Mouse (Mus musculus) kidney, embryonic 16.5 days (tissue): ENCODE measurements around the gene Rrp1b. TPM values are rescaled to one million over a fixed set of nuclear protein-coding genes. Genes with fewer than 3 reads are reported as not detected.

Experiments used
- ATAC-seq: fragments of 200-750 bp; cut with Nextera tagmentation; 2 replicates; pipeline ENCODE4 v1.8.0; 2017; ENCODE audit warnings: moderate TSS enrichment; ENCODE audit not compliant: low FRiP score, low TSS enrichment
- H3K27ac ChIP-seq: fragments of 300-500 bp; sonication (generic); 2 replicates; pipeline ENCODE4 v1.5.1; 2014; ENCODE audit warnings: low read length
- H3K27me3 ChIP-seq: fragments of 300-500 bp; sonication (generic); 2 replicates; pipeline ENCODE4 v1.6.1; 2014; ENCODE audit warnings: low read length, control low read depth, mixed read lengths; ENCODE audit not compliant: insufficient read depth
- H3K36me3 ChIP-seq: fragments of 300-500 bp; sonication (generic); 2 replicates; pipeline ENCODE4 v1.6.1; 2014; ENCODE audit warnings: low read length, control low read depth, mixed read lengths; ENCODE audit not compliant: insufficient read depth
- H3K4me1 ChIP-seq: fragments of 300-500 bp; sonication (generic); 2 replicates; pipeline ENCODE4 v1.6.1; 2014; ENCODE audit warnings: low read length, control low read depth, mixed read lengths; ENCODE audit not compliant: insufficient read depth
- H3K4me2 ChIP-seq: fragments of 300-500 bp; sonication (generic); replicated peaks from 2 replicates; pipeline ENCODE4 v1.6.1; 2014; ENCODE audit warnings: low read depth, low read length
- H3K4me3 ChIP-seq: fragments of 300-500 bp; sonication (generic); 2 replicates; pipeline ENCODE4 v1.5.1; 2014; ENCODE audit warnings: mild to moderate bottlenecking, low read length
- H3K9ac ChIP-seq: fragments of 300-500 bp; sonication (generic); replicated peaks from 2 replicates; pipeline ENCODE4 v1.6.1; 2014; ENCODE audit warnings: low read length
- H3K9me3 ChIP-seq: fragments of 300-500 bp; sonication (generic); 2 replicates; pipeline ENCODE4 v1.6.1; 2016; ENCODE audit warnings: low read length, control low read depth
- WGBS: fragments of 180-500 bp; shearing (Covaris S2); extraction: QIAGEN DNeasy Blood & Tissue Kit; methylation state at CpG from one replicate; pipeline ENCODE4 v1.1.7; 2014; 5-methylcytosine and 5-hydroxymethylcytosine counted together
- polyA plus RNA-seq: library from polyadenylated mRNA; unstranded; fragments of >200 nt; fragmentation: Nextera tagmentation; extraction: Ambion mirVana; gene quantifications from 2 replicates; pipeline ENCODE4 v1.2.1, GENCODE M21; 2015

Rrp1b gene
- 51.4 and 71.6 TPM in 2 replicates for polyA plus RNA-seq

GRCm38 (mm10) chr17:32035609-32036508, at the start of gene Rrp1b, which contains the start of gene Hsf2bp:
Gene Rrp1b (plus strand): TSS chr17:32036100.
Gene Hsf2bp (minus strand): TSS chr17:32036349.
- 5% methylated on average over 52 of the region's 52 CpGs for WGBS
- Histone ChIP-seq H3K36me3 (no peaks in the 10 kb centered on the region; the same call in 1 of the 2 replicates), H3K4me2 (peak within 1 kb of the TSS; percentile 86), H3K9ac (peak within 1 kb of the TSS; percentile 82), H3K9me3 (no peaks in the 10 kb centered on the region), H3K27ac (peak within 1 kb of the TSS; percentile 49), H3K4me3 (peak within 1 kb of the TSS; percentile 93), H3K27me3 (no peaks in the 10 kb centered on the region), H3K4me1 (peaks cover 19% of the 10 kb centered on the region)
- ATAC-seq: peak; percentile 94

- Histone ChIP-seq H3K9ac (no peak overlapping the region), H3K27me3 (no peaks in the 10 kb centered on the region), H3K4me3 (no peak overlapping the region), H3K4me1 (no peaks in the 10 kb centered on the region), H3K9me3 (no peaks in the 10 kb centered on the region), H3K36me3 (no peaks in the 10 kb centered on the region), H3K27ac (no peak overlapping the region), H3K4me2 (no peak overlapping the region)
- ATAC-seq: no peak
- WGBS: 74% methylated on average over 1 of the region's 1 CpGs
Measured at GRCm38 (mm10) chr17:31986915-31987314, 49.0 kb upstream of the Rrp1b start.

- Histone ChIP-seq H3K27me3 (no peaks in the 10 kb centered on the region), H3K4me1 (no peaks in the 10 kb centered on the region), H3K9ac (no peak overlapping the region), H3K27ac (no peak overlapping the region), H3K4me3 (no peak overlapping the region), H3K36me3 (no peaks in the 10 kb centered on the region), H3K4me2 (no peak overlapping the region), H3K9me3 (no peaks in the 10 kb centered on the region)
- 79% methylated on average over 2 of the region's 2 CpGs for WGBS
- ATAC-seq: no peak
Measured at GRCm38 (mm10) chr17:31989035-31989434, 46.9 kb upstream of the Rrp1b start.

DNA sequence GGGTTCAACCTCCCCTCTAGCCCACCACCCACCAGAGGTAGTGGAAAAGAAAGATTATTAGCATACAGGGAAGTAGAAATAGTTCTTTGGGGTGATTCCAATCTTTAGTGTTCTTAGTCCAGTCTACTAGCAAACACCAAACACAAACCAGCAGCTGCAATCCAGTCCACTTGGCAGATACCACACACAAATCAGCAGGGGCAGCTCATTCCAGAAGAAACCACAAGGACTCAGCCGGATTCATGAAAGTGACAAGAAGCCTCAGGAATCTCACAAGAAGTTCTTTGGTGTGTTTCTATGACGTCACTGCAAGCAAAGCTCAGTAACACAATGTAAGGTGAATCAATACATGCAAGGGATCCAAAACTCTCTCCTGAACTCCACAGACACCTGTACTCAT, 43.9 kb upstream of the Rrp1b start:
- Histone ChIP-seq H3K4me2 (no peak overlapping the region), H3K4me3 (no peak overlapping the region), H3K27me3 (no peaks in the 10 kb centered on the region), H3K9me3 (no peaks in the 10 kb centered on the region), H3K36me3 (no peaks in the 10 kb centered on the region), H3K9ac (no peak overlapping the region), H3K27ac (no peak overlapping the region), H3K4me1 (no peaks in the 10 kb centered on the region)
- WGBS: 73% methylated on average over 2 of the region's 2 CpGs
- no peak for ATAC-seq

DNA sequence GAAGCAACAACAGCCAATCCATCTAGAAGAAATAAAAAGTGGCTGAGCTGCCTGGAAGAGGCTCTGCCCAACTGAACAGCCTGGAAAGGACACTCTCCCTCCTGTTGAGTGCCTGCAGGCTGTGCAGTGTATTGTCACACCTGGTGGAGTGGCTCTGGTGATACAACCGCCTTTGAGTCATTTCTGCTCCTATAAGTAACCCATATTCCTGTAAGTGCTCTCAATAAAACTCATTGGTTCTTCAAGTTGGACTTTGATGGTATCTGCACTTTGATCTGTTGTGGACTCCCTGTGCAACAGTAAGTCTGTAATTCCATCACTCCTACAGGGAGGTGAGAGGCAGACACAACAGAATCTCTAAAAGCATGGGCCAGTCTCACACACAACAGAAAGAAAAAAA, 42.5 kb upstream of the Rrp1b start:
- H3K9ac ChIP-seq: no peak overlapping the region
- no peak overlapping the region for H3K27ac ChIP-seq
- H3K9me3 ChIP-seq: no peaks in the 10 kb centered on the region
- H3K36me3 ChIP-seq: no peaks in the 10 kb centered on the region
- 75% methylated on average over 1 of the region's 1 CpGs for WGBS
- H3K27me3 ChIP-seq: no peaks in the 10 kb centered on the region
- H3K4me1 ChIP-seq: no peaks in the 10 kb centered on the region
- no peak overlapping the region for H3K4me2 ChIP-seq
- no peak overlapping the region for H3K4me3 ChIP-seq
- no peak for ATAC-seq

DNA sequence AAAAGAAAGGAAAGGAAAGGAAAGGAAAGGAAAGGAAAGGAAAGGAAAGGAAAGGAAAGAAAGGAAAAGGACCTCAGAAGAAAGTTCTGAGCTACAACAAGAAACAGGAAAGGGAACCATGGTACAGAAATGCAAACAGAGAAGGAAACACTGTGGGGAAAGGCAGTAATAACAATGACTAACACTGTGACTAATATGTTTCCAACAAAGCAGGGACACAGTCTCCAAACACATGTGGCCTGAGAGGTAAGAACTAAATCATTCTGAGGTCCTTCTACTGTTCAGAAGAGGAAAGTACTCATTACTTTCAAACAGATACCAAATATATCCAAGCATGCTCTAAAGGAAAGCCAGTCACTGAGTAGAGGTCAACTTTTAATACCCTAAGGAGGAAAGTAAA, 41.8 kb upstream of the Rrp1b start:
- H3K9me3 ChIP-seq: no peaks in the 10 kb centered on the region
- no peaks in the 10 kb centered on the region for H3K27me3 ChIP-seq
- no peak for ATAC-seq
- no peaks in the 10 kb centered on the region for H3K4me1 ChIP-seq
- no peak overlapping the region for H3K9ac ChIP-seq
- no peak overlapping the region for H3K4me2 ChIP-seq
- H3K4me3 ChIP-seq: no peak overlapping the region
- H3K27ac ChIP-seq: no peak overlapping the region
- H3K36me3 ChIP-seq: no peaks in the 10 kb centered on the region

DNA sequence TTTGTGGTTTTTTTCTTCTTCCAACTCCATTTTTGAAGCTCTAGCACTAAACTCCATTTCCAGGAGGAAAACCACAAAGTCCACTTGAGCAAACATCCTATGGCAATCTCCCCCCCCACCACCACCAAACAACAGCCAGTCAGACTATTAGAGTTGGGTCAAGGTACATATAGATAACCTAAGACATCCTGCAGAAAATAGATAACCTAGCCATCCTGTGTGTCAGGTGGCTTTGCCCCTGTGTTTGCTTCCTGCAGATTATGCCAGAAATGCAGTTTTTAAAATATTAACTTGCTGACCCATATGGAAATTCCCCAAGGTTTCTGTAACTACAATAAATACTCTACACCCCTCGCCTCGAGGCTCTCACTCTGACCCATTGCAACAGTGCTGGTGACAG, 40.1 kb upstream of the Rrp1b start:
- Histone ChIP-seq H3K27me3 (no peaks in the 10 kb centered on the region), H3K9me3 (no peaks in the 10 kb centered on the region), H3K36me3 (no peaks in the 10 kb centered on the region), H3K9ac (no peak overlapping the region), H3K4me3 (no peak overlapping the region), H3K4me2 (no peak overlapping the region), H3K27ac (no peak overlapping the region), H3K4me1 (no peaks in the 10 kb centered on the region)
- WGBS: 74% methylated on average over 2 of the region's 2 CpGs
- no peak for ATAC-seq

DNA sequence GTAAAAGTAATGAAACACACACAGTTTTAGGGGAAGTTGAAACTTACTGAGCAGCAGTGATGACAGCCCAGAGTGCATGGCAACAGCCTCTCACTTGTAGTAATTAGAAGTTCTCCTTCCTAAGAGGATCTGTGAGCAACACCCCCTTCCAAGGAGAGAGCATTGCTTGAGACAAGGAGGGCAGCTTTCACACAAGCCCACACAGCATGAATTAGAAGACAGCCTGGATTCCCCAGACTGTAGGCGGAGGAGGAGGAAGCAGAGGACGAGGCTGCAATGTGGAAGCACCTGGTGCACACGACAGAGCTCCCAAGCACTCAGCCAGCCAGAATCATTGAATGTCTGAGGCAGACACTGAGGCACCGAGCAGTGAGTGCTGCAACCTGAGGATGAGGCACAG, 39.6 kb upstream of the Rrp1b start:
- Histone ChIP-seq H3K27ac (no peak overlapping the region), H3K9me3 (no peaks in the 10 kb centered on the region), H3K27me3 (no peaks in the 10 kb centered on the region), H3K36me3 (no peaks in the 10 kb centered on the region), H3K4me1 (no peaks in the 10 kb centered on the region), H3K4me3 (no peak overlapping the region), H3K9ac (no peak overlapping the region), H3K4me2 (no peak overlapping the region)
- ATAC-seq: no peak
- WGBS: 69% methylated on average over 4 of the region's 4 CpGs

DNA sequence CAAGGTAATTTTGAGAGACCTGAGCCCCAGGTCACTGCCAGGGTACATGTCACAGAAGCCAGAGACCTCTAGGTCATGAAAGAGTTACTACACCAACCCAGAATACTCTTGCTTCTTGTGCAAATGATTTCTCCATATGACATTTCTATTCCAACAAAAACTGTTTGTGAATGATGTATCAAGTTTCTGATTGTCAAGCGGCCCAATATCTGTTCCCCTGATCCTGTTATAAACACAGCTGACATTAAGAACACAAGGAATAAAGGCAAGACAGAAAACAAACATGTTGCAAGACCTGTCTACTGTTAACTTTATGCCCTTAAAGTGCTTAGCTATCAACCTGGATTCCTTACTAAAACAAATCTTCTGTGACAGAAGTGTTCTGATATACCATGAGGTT, 37.5 kb upstream of the Rrp1b start:
- Histone ChIP-seq H3K9ac (no peak overlapping the region), H3K9me3 (no peaks in the 10 kb centered on the region), H3K4me3 (no peak overlapping the region), H3K4me2 (no peak overlapping the region), H3K27me3 (no peaks in the 10 kb centered on the region), H3K36me3 (no peaks in the 10 kb centered on the region), H3K27ac (no peak overlapping the region), H3K4me1 (no peaks in the 10 kb centered on the region)
- ATAC-seq: no peak
- WGBS: 73% methylated on average over 1 of the region's 1 CpGs

GRCm38 (mm10) chr17:32003251-32003650, 32.6 kb upstream of the Rrp1b start:
- Histone ChIP-seq H3K4me1 (no peaks in the 10 kb centered on the region), H3K4me2 (no peak overlapping the region), H3K27ac (no peak overlapping the region), H3K9me3 (peaks cover 5% of the 10 kb centered on the region; the same call in 1 of the 2 replicates), H3K9ac (no peak overlapping the region), H3K27me3 (no peaks in the 10 kb centered on the region), H3K36me3 (no peaks in the 10 kb centered on the region), H3K4me3 (no peak overlapping the region)
- no peak for ATAC-seq
- 96% methylated on average over 3 of the region's 3 CpGs for WGBS
